33 mouse cellular contexts compared by ENCODE assay signal in genomic region chr17:50031548-50032491, GRCm38 (mm10).
DNase-seq lines count a peak whose midpoint lies in the region; ATAC-seq and TF ChIP-seq lines count a peak whose summit lies in the region.
"Had no signal": no experiment of that assay in that cellular context is flagged by ENCODE, and none has a peak within 500 bp of the region (broad histone marks: within the 10 kb centered on the region; RNA-seq: fewer than 3 reads in every experiment).

No protein-coding gene starts in this region.

- no peaks in the 10 kb centered on the region for H3K9me3 ChIP-seq in liver, embryonic 15.5 days (replicated peaks)
- H3K9me3 ChIP-seq: embryonic facial prominence, embryonic 12.5 days; neural tube, embryonic 12.5 days had no signal

- ATAC-seq in liver, embryonic 15.5 days (ENCODE audit: insufficient read depth), result peak; percentile 76
- ATAC-seq in granulocyte monocyte progenitor cell, adult 5-6 weeks (replicated peaks; ENCODE audit: poor library complexity, severe bottlenecking), result no peak
- ATAC-seq: forebrain, postnatal 0 days; inflammation-experienced regulatory T-cells, adult 6 months had no signal

- H3K36me3 ChIP-seq in liver, embryonic 15.5 days (replicated peaks), result no peaks in the 10 kb centered on the region
- H3K36me3 ChIP-seq: embryonic facial prominence, embryonic 12.5 days; neural tube, embryonic 12.5 days had no signal

- 61% methylated on average over 13 of the region's 13 CpGs for WGBS in liver, embryonic 15.5 days (ENCODE audit: insufficient replicate concordance)

- DNase-seq in gastrocnemius, adult 2 months, result no peak
- no peak for DNase-seq in gastrocnemius, adult 18-20 months (ENCODE audit: low spot score)
- peak; percentile 70 for DNase-seq in liver
- DNase-seq in heart, postnatal 36 days, result no peak
- no peak for DNase-seq in layer of hippocampus, postnatal 10 days (ENCODE audit: low spot score in 2 of 2)
- no peak for DNase-seq in thymus, adult 18-20 months
- DNase-seq: adrenal gland, postnatal 25 days; cerebellum, adult 2 months; cerebellum, postnatal 14 days; embryo, embryonic 11 days; forebrain, postnatal 0 days; gastrocnemius, postnatal 25 days; heart, adult 18-20 months; kidney, adult 11 months; kidney, postnatal 36 days; left cerebral cortex, postnatal 4 days; lung, embryonic 14.5 days; lung, postnatal 14 days; right cerebral cortex, adult 18-20 months; spleen, adult 18-20 months; thymus, adult 2 months; thymus, postnatal 36 days had no signal

- peaks cover 56% of the 10 kb centered on the region for H3K4me1 ChIP-seq in liver, embryonic 15.5 days (replicated peaks)
- H3K4me1 ChIP-seq: embryonic facial prominence, embryonic 12.5 days; neural tube, embryonic 12.5 days had no signal

- H3K4me2 ChIP-seq in liver, embryonic 15.5 days, result 0 out of 2 replicates have a peak overlapping the region, but pooled peaks have one; percentile 0
- H3K4me2 ChIP-seq: embryonic facial prominence, embryonic 12.5 days; heart, embryonic 11.5 days; hindbrain, embryonic 14.5 days; lung, embryonic 14.5 days; midbrain, embryonic 11.5 days; neural tube, embryonic 12.5 days had no signal

- H3K27me3 ChIP-seq in liver, embryonic 15.5 days, result no peaks in the 10 kb centered on the region
- H3K27me3 ChIP-seq: embryonic facial prominence, embryonic 12.5 days; neural tube, embryonic 12.5 days had no signal

- intact Hi-C loops in gastrocnemius, adult 2 months (cut with DNase I), result loop anchor here (5.0 kb wide), 2 partner anchors 45 to 110 kb away; no protein-coding TSS in a partner anchor
- intact Hi-C loops in heart, postnatal 36 days (cut with DNase I), result loop anchor here (5.0 kb wide), 1 partner anchor 45 kb away; no protein-coding TSS in a partner anchor

- H3K4me3 ChIP-seq in gastrocnemius, adult 2 months, result no peak overlapping the region
- H3K4me3 ChIP-seq in liver, embryonic 15.5 days (replicated peaks), result no peak overlapping the region
- H3K4me3 ChIP-seq: embryonic facial prominence, embryonic 12.5 days; layer of hippocampus, adult 2 months; myocyte; neural tube, embryonic 12.5 days had no signal

- H3K9ac ChIP-seq in liver, embryonic 15.5 days, result no peak overlapping the region
- H3K9ac ChIP-seq: embryonic facial prominence, embryonic 12.5 days; forebrain, postnatal 0 days; hindbrain, embryonic 14.5 days; lung, embryonic 14.5 days; neural tube, embryonic 12.5 days had no signal

- TF ChIP-seq CTCF in gastrocnemius, adult 2 months (IDR thresholded peaks at IDR 0.05), result no peak

- H3K27ac ChIP-seq in gastrocnemius, adult 2 months, result peak overlapping the region; percentile 77; the same call in 1 of the 2 replicates
- peak overlapping the region; percentile 84 for H3K27ac ChIP-seq in liver, embryonic 15.5 days (replicated peaks)
- H3K27ac ChIP-seq: embryonic facial prominence, embryonic 12.5 days; hindbrain, embryonic 14.5 days; layer of hippocampus, adult 2 months; neural tube, embryonic 12.5 days; stomach, postnatal 0 days had no signal
